Mouse (Mus musculus) heart, adult 2 months (tissue): ENCODE measurements around the gene Tarbp2.

ENCODE experiments used
- CTCF ChIP-seq: fragments of 200-600 bp; IDR thresholded peaks from 2 replicates; pipeline ENCODE4 v1.8.1; 2022; ENCODE audit warnings: antibody characterized with exemption, mild to moderate bottlenecking, moderate library complexity
- EP300 ChIP-seq: fragments of 200-500 bp; IDR thresholded peaks from 2 replicates; pipeline ENCODE4 v1.6.1; 2011; ENCODE audit warnings: low read depth, low read length, control low read depth; ENCODE audit not compliant: insufficient read depth
- POLR2A ChIP-seq: fragments of 200-500 bp; IDR thresholded peaks from 2 replicates; pipeline ENCODE4 v1.6.1; 2011; ENCODE audit warnings: mild to moderate bottlenecking, low read depth, low read length, control low read depth; ENCODE audit not compliant: insufficient read depth

- TF ChIP-seq POLR2A (peak; percentile 67; the same call in 1 of the 2 replicates), CTCF (no peak), EP300 (0 out of 2 replicates have a peak, but pooled peaks have one; percentile 14)
Measured at GRCm38 (mm10) chr15:102517976-102518858, at the start of gene Tarbp2.
